Mouse (Mus musculus): ENCODE results near the gene Smyd4.

Gene Smyd4

DNA sequence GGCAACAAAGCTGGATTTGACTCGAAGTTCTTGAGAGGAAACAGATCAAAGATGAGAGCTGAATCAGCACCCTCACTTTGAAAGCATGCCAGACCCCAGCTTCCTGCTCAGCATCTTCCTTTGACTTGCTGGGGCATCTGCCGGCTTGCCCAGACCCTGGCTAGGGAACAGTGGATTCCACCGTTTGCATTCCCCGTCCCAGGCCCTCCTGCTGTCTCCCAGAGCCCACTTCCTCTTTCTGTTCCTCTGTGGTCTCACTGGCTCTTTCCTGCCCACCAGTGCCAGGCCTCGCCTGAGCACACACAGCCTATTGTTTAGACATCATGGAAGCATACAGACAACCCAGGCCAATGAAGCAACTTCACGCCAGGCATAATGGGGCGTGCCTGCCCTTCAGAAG lies 66.9 kb downstream of the Smyd4 start:
- CTCF ChIA-PET: no interaction called here

DNA sequence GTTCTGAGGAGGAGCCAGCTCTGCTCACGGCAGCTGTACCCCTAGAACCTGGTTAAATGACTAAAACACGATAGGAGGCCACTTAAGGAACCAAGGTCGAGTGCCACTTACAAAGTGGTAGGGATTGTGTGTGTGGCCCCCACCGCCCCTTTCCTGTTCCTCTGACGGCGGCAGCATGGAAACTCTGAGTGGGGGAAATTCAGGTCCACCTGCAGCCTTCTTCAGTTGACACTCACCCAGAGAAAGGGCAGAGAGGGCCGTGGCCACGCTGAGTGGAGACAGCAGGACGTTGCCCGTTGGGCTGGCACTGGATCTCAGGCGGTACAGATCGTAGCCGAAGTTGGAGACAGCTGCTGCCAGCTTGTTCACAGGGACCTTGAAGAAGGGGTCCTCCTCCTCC lies 67.8 kb downstream of the Smyd4 start:
- CTCF ChIA-PET: no interaction called here

DNA sequence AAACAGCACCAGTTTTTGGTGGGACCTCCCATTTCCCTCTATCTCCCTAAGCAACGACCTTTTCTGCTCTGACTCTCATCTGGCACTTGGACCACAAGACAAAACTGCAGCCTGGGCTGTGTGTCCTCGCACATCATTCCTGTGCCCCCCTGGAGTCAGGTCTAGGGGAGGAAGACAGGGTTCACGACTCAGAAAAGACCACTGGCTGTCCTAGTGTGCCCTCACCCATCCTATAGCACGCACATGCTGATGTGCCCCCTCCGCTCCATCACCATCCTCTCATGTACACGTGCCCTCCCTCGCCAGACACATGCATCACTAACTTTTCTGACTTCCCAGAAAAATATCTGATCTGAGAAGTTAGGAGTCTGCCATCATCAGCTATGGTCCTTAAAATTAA lies 71.8 kb downstream of the Smyd4 start:
- CTCF ChIA-PET: no interaction called here

DNA sequence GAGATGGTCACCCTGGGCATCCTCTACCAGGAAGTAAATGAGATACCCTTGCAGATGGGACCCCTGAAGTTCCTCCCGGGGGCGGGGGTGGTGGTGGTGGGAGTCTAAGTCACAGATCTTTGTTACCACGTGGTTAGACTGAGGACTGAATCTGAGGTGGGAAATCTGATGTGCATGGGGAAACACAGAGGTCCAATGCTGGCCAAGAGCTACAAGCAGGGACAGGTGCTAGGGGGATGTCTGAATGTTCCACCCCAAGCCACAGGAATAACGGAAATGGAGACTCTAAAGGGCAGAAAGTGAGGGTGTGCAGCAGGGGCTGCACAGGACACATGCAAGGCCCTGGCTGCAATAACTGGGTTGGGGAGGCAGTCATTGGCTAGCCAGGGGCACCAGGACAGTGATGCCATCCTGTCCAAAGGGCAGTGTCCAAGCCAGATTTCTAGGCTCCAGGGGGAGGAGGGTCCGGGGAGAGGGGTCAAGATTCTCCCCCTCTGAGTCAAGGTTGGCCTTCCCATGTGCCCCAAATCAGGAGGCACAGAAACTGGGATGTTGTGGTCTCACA lies 72.7 kb downstream of the Smyd4 start:
- CTCF ChIA-PET: no interaction called here

DNA sequence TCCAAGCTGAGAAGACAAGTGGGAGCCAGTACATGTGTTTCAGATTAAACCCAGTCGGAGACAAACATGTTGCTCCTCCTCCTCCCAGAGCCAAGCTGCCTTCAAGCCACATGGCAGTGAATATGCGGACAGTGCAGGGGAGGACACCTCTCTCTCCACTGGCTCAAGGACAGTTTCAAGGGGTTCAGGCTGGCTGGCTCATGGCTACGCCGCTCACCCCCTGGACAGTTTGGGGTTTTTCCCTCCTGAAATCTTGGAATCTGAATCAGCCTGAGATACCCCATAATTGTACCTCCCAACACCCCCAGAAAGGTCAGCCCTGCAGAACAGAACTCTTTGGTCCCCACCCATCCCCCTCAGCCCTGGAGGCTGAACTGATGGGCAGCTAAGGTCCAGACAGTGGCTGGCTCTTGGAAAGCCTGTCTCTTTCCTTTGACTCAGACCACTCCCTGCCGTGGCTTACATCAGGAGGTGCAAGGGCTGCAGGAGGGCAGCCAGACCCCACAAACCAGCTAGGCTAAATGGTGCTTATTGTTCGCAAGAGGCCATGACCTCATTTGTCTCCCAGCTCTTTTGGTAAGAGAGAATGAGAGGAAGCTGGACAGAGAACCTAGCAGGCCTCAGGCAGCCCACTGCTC lies 73.3 kb downstream of the Smyd4 start:
- CTCF ChIA-PET: no interaction called here

DNA sequence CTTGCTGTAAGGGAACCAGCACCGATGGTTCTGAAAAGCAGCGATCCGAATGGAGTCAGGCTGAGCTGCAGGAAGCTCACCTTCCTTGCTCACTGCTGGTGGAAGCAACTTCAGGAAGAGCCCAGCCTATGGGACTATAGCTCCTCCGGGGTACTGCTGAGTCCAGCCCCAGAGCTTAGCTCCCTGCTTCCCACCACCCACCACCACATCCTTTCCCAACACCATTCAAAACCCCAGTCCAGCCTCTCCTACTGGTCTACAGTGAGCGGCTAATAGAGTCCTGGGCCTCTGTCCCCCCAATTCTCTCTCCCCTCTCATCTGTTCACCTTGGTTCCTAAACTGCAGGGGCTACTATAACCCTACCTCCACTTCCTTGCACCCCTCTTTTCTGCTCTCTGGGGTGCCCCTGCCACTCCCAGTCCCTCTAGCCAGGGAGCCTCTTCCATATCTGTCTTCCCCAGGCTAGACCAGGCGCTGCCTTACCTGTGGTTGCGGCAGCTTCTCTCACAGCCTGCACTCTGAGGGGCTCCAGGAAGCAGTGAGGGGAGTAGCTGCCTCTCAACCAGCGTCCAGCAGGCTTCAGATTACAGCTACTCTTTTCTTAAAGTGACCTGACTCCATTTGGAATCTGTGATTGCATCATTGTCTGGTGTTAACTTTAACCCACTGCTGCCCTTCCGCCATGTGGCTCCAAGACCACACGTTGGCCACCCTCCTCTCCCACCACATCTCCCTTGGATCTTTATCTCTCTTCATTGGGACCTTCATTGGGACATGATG lies 74.0 kb downstream of the Smyd4 start, which contains the start of gene Serpinf1:
Serpinf1 (minus strand) TSS at position 689 of the 780 bp plus-strand sequence.
- CTCF ChIA-PET: interaction anchor here (0.7 kb wide), 1 partner anchor 154 kb away, joined by 5 read pairs; no protein-coding TSS in a partner anchor

DNA sequence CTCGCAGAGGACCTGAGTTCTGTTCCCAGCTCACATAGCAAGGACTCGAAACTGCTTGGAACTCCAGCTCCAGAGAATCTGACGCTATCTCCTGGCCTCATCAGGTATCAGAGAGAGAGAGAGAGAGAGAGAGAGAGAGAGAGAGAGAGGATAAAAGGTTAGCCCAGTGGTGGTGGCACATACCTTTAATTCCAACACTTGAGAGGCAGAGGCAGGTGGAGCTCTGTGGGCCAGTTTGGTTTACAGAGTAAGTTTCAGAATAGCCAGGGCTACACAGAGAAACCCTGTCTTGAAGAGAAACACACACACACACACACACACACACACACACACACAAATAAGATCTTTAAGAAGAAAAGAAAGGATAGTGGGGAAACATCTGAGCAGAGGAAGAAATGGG lies 74.9 kb downstream of the Smyd4 start:
- CTCF ChIA-PET: no interaction called here

DNA sequence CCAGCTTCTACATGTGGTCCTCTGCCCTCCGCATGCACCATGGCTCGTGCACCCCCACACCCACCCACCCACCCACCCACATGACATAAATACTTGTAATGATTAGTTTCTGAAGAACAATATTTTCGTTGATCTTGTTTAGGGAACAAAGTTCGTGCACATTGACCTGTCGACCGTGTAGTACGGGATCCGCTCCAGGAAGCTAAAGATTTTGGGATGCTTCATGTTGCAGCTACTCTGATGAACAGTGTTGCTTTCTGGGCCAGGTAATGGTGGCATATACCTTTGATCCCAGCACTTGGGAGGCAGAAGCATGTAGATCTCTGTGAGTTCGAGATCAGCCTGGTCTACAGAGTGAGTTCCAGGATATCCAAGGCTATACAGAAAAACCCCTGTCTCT lies 75.8 kb downstream of the Smyd4 start:
- CTCF ChIA-PET: no interaction called here

DNA sequence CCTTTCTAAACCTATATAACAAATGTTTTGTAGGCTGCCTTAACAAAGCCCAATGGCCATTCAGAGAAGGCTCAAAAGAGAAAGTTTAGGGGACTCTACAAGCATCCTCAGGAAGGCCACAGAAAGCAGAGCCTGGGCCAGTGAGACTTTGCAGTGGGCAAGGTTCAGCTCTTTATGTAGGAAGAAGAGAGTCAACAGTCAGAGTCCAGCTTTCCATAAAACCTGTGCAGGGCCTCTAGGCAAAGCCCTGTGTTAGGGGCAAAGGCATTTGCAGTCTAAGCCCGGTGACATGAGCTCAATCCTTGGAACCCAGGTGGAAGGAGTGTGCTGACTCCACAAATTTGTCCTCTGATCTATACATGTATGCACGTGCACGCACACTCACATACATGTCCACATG lies 76.2 kb downstream of the Smyd4 start:
- CTCF ChIA-PET: no interaction called here

DNA sequence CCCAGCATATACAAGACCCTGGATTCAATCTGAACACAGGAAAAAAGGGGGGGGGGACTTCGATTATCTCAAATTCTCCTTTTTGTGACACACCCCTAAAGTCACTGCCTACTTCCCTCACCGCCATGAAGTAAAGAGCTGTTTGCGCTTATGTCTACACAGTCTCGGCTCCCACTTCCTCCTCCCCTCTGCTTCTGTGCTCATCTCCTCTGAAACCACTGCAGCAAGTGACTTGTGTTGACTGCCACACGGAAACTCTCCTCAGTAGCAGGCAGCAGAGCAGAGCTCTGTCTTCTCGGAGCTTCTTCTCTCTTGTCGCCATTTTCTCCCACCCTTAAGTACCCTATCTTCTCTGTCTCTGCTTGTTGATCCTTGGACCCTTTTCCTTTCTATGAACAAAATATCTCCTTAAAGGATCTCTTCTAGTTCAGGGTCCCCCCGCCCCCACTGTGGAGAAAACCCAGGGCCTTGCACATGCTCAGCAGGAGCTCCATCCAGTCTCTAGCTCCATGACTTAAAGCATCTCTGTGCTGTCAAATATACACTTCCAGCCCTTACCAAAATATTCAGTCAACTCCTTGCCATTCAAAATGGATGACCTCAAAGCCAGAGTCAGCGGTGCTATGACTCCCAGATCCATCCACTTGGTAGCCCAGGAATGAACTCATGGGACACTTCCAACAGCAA lies 80.9 kb downstream of the Smyd4 start:
- CTCF ChIA-PET: no interaction called here

DNA sequence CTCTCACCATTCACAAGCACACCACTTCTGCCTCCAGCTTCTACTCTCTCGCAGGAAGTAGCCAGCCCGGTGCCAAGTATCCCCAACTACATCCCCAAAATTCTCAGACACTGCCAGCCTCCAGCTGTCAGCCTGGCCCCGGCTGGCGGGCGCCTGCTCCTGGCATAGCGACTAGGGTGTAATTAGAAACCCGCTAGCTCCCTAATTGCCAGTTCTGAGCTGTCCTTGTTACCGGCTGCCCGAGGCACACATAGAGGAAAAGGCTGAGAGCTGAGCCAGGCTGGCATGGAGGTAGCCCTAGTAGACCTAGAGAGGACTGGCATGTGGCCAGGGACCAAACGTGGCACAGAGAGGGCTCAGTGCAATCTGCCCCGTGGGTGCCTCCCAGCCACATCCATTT lies 83.1 kb downstream of the Smyd4 start:
- CTCF ChIA-PET: interaction anchor here (0.6 to 0.7 kb wide), 2 partner anchors 152 to 266 kb away, joined by 3 read pairs; no protein-coding TSS in a partner anchor

DNA sequence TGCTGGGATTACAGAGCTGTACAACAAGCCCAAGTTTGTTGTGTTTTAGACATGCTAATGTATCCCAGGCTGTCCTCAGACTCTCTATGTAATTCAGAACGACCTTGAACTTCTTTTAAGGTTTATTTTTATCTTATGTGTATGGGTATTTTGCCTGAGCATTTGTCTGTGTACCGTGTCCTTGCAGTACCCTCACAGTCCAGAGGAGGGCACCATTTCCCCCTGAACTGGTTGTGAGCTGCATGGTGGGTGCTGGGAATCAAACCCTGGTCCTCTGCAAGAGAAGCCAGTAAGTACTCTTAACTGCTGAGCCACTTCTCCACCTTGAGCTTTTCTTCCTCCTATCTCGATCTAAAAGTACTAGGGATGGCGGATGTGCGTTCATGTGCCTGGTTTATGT lies 85.9 kb downstream of the Smyd4 start:
- CTCF ChIA-PET: interaction anchor here (0.6 kb wide), 1 partner anchor 252 kb away, joined by 6 read pairs; no protein-coding TSS in a partner anchor

DNA sequence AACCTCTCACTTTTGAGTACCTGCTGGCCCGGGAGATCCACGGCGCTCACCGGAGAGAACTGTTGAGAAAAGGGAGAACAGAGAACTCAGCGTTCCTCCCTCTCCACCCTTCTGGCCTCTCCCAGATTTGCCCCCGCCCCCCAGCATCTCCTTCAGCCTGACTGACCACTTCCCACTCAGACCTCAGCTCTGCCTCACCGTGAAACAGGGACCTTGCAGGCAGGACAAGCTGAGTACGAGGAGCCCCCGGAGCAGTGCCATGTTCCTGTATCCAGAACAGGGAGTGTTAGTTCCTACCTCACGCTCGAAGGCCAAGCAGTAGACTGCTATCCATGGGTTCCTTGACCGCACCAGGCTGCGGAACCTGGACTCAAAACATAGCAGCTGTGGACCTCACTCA lies 90.0 kb downstream of the Smyd4 start:
- CTCF ChIA-PET: no interaction called here

DNA sequence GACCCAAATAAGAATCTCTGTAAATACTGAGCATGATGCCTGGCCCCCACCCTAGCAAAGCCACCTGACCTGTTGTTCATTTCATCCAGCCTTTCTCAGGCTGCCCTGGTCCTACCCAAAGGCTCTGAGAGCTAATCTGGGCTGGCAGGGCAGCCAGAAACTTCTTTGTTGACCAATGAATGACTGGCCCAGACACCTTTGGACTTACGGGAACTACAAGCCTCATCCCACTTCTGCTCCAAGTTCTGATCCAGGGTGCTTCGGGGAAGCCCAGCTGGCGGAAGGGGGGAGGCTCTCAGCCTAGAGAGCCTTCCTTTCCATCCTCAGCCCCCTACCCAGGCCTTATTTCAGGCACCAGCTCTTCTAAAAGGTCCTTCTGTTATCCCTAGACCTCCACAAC lies 90.6 kb downstream of the Smyd4 start:
- CTCF ChIA-PET: no interaction called here

DNA sequence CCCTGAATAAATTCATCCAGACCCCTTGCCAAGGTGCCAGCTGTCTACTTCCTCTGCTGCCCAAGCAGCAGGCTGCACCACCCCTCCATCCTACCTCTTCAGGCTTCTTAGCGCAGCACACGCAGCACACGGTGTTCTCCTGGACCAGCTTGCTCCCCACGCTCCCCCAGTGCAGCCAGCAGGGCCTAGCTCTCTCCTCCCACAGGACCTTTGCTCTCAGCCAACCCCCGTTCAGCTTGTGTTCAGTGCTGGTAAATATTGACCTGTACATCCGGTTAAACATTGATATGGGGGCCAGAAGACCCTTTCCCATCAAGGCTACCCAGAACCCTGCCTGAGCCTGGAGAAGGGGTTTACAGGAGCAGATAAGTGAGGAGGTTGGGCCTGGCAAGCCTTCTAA lies 91.1 kb downstream of the Smyd4 start, which contains the start of gene Serpinf2:
Serpinf2 (minus strand) TSS at position 229 of the 400 bp plus-strand sequence.
- CTCF ChIA-PET: no interaction called here

DNA sequence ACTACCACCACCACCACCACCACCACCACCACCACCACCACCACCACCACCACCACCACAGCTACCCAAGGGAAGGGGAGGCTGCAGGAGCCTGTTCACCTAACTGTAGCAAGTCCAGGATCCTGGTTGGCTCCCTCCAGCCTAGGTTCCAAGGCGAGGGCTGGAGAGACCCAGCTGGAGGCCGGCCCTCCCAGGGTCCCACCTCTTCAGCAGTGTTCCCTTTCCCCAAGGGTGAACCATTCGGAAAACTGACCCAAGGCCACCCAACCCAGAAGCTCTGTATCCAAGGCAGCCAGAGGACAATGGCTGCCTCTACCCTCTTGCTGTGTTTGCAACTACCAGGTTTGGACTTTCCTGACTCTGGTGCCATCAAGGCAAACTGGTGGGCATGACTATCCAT lies 91.7 kb downstream of the Smyd4 start:
- CTCF ChIA-PET: no interaction called here

DNA sequence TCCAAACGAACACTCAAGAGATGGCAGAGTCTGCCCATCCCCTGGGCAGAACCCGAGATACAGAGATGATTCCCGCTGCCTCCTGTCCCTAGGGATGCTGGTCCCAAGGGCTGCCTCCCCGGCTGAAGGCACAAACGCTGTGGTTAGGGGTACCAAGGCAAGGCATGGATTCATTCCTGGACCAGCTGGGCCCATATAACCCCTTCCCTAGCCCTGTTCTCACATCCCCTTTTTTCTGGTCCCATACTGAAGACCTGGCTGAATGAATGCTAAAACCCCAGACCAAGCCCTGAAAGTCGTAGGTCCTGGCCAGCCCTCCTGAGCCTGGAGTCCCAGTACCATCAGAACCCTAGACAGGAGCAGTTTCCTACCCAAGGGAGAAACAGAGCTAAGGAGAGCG lies 92.8 kb downstream of the Smyd4 start:
- CTCF ChIA-PET: no interaction called here

DNA sequence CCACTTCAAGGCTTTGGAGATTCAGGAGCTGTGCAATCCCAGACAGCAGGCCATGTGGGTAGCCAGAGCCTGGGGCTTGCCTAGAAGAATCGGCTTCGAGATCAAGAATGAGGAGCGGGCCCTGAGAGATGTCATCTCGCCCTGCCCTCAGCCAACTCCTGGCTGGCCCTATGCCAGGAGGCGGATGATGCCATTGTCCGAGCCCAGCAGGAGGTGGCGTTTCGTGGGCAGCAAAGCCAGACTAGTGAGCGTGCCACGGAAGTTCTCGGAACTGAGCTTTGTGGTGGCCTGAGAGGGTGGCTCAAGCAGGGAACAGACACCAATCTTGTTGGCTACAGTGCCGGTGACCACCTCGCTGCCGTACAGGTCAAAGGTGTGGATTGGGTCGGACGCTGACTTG lies 93.4 kb downstream of the Smyd4 start:
- CTCF ChIA-PET: no interaction called here

DNA sequence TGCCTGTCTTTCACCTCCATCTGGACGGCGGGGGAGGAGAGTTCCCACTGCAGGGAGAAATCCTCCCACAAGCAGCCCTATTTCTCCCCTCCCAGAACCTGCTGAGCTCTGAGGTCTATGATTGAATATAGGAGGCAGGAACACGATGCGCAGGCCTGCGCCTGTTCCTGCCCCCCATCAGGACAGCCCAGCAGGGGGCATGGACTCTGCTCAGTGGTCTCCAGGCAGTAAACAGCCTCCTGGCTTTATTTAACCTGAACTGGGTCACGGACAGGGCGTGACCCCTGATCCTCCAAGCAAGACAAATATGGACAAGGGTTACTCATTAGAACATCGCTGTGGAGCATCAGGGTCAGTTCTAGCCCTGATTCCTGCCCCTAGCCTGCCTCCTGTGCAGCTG lies 95.5 kb downstream of the Smyd4 start:
- CTCF ChIA-PET: no interaction called here

DNA sequence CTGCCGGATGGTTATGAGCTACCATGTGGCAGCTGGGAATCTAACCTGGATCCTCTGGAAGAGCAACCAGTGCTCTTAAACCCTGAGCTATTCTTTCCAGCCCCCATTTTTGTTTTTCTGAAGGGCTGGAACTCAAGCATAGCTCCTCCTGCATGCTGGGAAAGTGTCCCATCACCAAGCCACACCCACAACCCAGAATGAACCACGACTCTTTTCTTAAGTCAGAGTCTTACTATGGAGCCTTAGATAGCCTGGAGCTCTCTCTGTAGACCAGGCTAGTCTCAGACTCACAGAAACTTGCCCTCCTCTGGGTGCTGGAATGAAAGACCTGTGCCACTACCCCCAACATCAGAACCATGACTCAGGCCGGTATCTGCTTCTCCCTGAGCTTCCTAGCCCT lies 100.3 kb downstream of the Smyd4 start:
- CTCF ChIA-PET: no interaction called here

DNA sequence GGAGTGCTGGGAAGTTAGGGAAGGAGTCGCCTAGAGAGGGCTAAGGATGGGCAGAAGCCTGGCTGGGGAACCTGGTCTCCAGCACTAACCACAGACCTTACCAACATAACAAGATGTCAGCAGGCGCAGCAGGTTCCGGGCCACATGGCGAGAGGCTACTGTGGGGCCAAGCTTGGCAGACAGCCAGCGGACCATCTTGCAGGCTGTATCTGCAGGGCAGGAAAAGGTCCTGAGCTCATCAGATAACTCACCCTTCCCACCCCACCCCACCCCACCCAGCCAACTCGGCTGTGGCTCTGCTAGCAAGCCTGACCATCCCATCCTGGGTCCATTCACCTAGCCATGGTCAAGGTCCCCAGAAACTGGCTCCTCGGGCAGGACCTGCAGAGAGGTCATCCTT lies 101.5 kb downstream of the Smyd4 start:
- CTCF ChIA-PET: interaction anchor here (0.5 kb wide), 1 partner anchor 35 kb away, joined by 3 read pairs; no protein-coding TSS in a partner anchor

DNA sequence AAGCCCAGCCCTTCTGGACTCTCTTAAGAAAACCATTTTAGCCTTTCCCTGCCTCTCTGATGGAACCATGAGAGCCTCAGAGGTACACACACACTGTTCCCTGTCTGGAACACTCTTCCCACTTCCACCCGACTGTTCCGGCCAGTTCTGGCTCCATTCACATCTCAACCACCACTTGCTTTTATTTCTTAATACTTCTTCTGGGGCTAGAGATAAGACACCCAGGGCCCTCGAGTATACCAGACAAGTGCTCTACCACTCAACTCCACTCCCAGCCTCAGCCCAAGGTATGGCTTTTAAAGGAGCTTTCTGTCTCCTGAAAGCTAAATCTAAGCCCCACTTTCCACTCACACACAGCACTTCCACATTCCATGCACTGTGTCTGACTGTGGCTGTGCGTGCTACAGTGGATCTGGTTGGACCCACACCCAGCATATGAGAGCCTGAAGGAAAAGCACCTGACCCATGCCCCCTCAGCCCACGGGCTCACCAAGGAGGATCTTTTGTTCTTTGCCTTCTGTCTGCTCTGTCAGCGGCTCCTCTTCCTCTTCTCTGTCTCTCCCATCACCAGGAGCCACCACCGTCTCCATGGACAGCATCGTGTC lies 102.2 kb downstream of the Smyd4 start:
- CTCF ChIA-PET: no interaction called here
